Mouse (Mus musculus) ES-E14 (cell line): Measurements from ENCODE around the gene Prkag1. TPM values are rescaled to one million over a fixed set of nuclear protein-coding genes. Genes with fewer than 3 reads are reported as not detected.

ENCODE experiments used
- DNase-seq: peaks from one replicate; pipeline ENCODE4 v3.0.0-alpha.2; 2013; ENCODE audit warnings: low read depth, low spot score
- H3K27ac ChIP-seq: 2 replicates; pipeline ENCODE4 v1.5.1; 2012; ENCODE audit warnings: low read depth, mild to moderate bottlenecking, low read length, moderate library complexity, mixed read lengths; ENCODE audit not compliant: poor library complexity, insufficient read depth, severe bottlenecking
- H3K36me3 ChIP-seq: 2 replicates; pipeline ENCODE4 v1.6.1; 2012; ENCODE audit warnings: mild to moderate bottlenecking, low read length, moderate library complexity, mixed read lengths; ENCODE audit not compliant: control insufficient read depth, poor library complexity, insufficient read depth, severe bottlenecking
- H3K4me1 ChIP-seq, 2 experiments: fragments of 150-350 bp in 1 of 2; sonication (generic) in 1 of 2; 2 replicates each; pipeline ENCODE4 v1.6.1; 2012; ENCODE audit warnings: low read length in 2 of 2, mild to moderate bottlenecking in 1 of 2, mixed read lengths in 1 of 2; ENCODE audit not compliant: control insufficient read depth in 2 of 2, insufficient read depth in 2 of 2, poor library complexity in 1 of 2
- H3K4me3 ChIP-seq, 2 experiments: fragments of 150-350 bp in 1 of 2; sonication (generic) in 1 of 2; 2 replicates each; pipeline ENCODE4 v1.5.1; 2012; ENCODE audit warnings: low read length in 2 of 2, low read depth in 1 of 2, mild to moderate bottlenecking in 1 of 2, mixed read lengths in 1 of 2; ENCODE audit not compliant: insufficient read depth in 1 of 2, poor library complexity in 1 of 2, severe bottlenecking in 1 of 2
- H3K9ac ChIP-seq: 2 replicates; pipeline ENCODE4 v1.6.1; 2012; ENCODE audit warnings: low read depth, mild to moderate bottlenecking, low read length, mixed read lengths; ENCODE audit not compliant: poor library complexity, insufficient read depth, severe bottlenecking
- H3K9me3 ChIP-seq: fragments of 150-350 bp; sonication (generic); 2 replicates; pipeline ENCODE4 v1.6.1; 2012; ENCODE audit warnings: low read depth, mild to moderate bottlenecking, low read length; ENCODE audit not compliant: control insufficient read depth, insufficient read depth
- CHD2 ChIP-seq: IDR thresholded peaks from 2 replicates; pipeline ENCODE4 v1.6.1; 2014; ENCODE audit warnings: mild to moderate bottlenecking, low read depth, low read length, inconsistent platforms
- HCFC1 ChIP-seq: IDR thresholded peaks from 2 replicates; pipeline ENCODE4 v1.6.1; 2012; ENCODE audit warnings: low read length, inconsistent platforms, borderline replicate concordance; ENCODE audit not compliant: insufficient read depth
- MAFK ChIP-seq: IDR thresholded peaks from 2 replicates; pipeline ENCODE4 v1.6.1; 2014; ENCODE audit warnings: mild to moderate bottlenecking, low read depth, low read length, inconsistent platforms; ENCODE audit not compliant: insufficient read depth
- ZC3H11A ChIP-seq: IDR thresholded peaks from 2 replicates; pipeline ENCODE4 v1.6.1; 2012; ENCODE audit warnings: low read depth, mild to moderate bottlenecking, inconsistent platforms, low read length, borderline replicate concordance
- ZNF384 ChIP-seq: IDR thresholded peaks from 2 replicates; pipeline ENCODE4 v1.6.1; 2012; ENCODE audit warnings: low read depth, low read length, inconsistent platforms
- in situ Hi-C, 2 experiments: fragments of 600-800 bp; cut with MboI; formaldehyde crosslinking; loops; one replicate each; pipeline ENCODE4 v1.15.1; 2025; ENCODE audit warnings: low sequenced_read_pairs in 2 of 2, inconsistent platforms in 1 of 2; ENCODE audit not compliant: unreplicated experiment in 2 of 2
- total RNA-seq: library from RNA; depleted of rRNA; stranded (reverse); fragments of 300-350 nt; gene quantifications from 2 replicates; pipeline ENCODE4 v1.2.3, GENCODE M21; 2012

Prkag1 gene
- total RNA-seq, 1 experiment: 54.7 TPM

DNA sequence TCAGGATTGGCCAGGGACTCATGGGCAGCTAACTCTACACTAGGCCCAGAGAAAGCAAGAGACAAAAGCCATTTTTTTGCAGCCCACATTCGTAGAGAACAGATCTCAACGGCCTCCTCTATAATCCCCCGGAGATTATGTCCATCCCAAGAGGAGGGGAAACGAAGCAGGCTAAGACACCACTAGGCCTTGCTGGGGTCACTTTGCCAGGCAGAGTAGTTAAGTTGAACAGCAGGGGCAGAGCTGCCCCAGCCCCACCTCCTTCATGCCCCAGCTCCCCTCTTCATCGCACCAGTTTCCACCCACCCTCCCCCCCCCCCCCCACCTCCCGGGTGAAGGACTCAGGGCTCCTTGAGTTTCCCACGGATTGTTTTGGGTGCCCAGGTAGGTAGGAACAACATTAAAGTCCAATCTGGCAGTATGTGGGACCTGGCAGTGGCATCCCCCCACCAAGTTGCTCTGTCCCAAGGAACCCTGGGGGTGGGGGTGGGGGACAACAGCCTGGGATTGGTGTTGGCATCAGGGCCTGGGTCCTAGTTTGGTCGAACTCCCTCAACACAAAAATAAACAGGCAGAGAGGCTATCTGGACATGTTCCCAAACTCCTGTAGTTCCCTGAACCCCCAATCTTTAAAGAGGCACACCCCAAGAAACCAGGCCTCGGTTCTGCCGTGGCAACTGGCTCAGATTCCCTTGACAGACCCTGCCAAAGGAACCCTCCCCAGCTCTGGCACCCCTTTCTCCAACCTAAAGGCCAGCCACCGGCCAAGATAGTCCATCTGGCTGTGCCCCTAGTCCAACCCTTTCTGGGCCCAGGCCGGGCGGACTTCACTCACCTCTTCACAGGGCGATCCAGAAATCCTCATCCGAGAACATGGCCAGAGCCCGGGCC, 39.1 kb upstream of the Prkag1 start:
- Histone ChIP-seq H3K9ac (peak overlapping the region; percentile 100), H3K36me3 (peaks cover 14% of the 10 kb centered on the region), H3K4me1 (peaks cover 5 to 21% of the 10 kb centered on the region in 2 experiments; a peak in 2 of 4 replicates), H3K9me3 (no peaks in the 10 kb centered on the region), H3K4me3 (peak overlapping the region; percentile 98 to 99), H3K27ac (no peak overlapping the region)
- DNase-seq: no peak
- TF ChIP-seq ZNF384: no peak
- TF ChIP-seq CHD2: no peak
- no peak for TF ChIP-seq HCFC1
- no peak for TF ChIP-seq MAFK
- TF ChIP-seq ZC3H11A: no peak
- in situ Hi-C loops: no loop called here

DNA sequence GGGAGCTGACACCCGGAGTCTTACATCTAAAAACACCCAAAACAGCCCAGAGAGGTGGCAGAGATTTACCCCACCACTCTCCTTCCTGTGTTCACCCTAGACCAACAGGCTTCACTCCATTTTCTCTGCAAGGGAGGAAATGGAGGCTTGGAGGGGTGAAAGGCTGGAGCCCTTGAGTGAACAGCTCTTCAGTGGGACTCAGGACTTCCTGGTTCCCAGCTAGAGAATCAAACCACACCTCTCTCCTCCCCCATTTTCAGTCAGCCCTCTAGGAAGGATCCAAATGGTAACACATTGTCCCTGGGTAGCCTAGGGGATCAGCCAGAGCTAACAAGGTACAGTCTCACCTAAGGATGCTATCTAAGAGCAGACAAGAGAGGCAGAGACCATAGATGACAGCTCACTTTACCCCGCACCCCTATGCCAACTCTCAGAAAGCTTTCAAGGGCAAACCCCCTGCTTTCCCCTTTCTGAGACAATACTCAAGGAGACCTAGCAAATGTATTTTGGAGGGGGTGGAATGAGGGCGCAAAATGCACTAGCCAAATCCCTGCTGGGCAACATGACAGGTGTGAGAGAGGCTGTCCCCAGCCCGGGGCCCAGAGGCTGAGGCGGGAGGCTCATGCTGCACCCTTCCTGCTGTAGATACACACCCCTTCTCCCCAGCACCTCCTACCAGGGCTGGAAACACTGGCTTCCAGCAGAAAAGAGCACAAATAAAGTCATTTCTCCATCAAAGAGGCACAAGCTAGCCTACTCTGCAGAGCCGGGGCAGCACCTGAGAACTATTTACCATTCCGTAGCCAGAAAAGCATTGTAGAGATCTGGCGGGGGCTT, 38.2 kb upstream of the Prkag1 start:
- in situ Hi-C loops: no loop called here
- no peak for DNase-seq
- Histone ChIP-seq H3K9ac (peak overlapping the region; percentile 43), H3K4me3 (peak overlapping the region; percentile 51 to 98), H3K27ac (no peak overlapping the region), H3K36me3 (peaks cover 22% of the 10 kb centered on the region), H3K9me3 (no peaks in the 10 kb centered on the region), H3K4me1 (peaks cover 5 to 21% of the 10 kb centered on the region in 2 experiments; a peak in 2 of 4 replicates)
- no peak for TF ChIP-seq MAFK
- no peak for TF ChIP-seq HCFC1
- TF ChIP-seq ZC3H11A: no peak
- TF ChIP-seq CHD2: no peak
- TF ChIP-seq ZNF384: no peak

DNA sequence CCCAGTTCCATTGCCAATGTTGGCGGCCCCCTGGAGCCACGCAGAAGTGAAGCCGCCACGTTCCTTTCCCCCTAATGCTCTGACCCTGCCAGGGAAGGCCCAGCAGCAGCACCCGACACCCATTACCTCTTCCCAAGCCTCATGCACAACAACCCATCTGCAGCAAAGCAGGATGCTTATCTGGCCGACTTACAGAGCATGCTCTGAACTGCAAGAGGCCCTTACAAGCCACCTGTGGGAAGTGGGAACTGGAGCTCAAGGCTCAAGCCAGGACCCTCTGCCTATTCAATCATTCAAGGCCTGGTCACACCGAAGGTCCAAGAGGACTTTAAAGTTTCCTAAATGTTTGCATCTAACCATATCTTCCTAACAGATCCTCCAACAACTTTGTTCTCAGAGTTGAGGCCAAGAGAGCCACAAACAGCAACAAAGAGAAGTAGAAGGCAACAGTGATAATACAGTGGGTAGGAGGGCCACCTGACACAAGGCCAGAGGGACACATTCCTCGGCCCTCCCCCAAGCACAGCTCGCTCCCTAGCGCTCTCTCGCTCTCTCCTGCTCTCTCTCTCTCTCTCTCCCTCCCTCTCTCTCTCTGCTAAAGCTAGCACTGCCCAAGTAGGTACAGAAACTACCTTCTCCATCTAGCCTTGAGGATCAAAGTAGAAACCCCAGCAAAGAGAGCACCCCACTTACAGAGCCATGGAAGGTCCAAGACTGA, 37.2 kb upstream of the Prkag1 start:
- Histone ChIP-seq H3K9ac (peak overlapping the region; percentile 54; the same call in 1 of the 2 replicates), H3K4me1 (peaks cover 5 to 21% of the 10 kb centered on the region in 2 experiments; a peak in 2 of 4 replicates), H3K4me3 (peak overlapping the region in 1 of 2 experiments; percentile 15; a peak in 1 of 4 replicates), H3K9me3 (no peaks in the 10 kb centered on the region), H3K36me3 (peaks cover 33% of the 10 kb centered on the region), H3K27ac (no peak overlapping the region)
- in situ Hi-C loops: no loop called here
- TF ChIP-seq ZC3H11A (no peak), ZNF384 (no peak), HCFC1 (no peak)
- DNase-seq: no peak

DNA sequence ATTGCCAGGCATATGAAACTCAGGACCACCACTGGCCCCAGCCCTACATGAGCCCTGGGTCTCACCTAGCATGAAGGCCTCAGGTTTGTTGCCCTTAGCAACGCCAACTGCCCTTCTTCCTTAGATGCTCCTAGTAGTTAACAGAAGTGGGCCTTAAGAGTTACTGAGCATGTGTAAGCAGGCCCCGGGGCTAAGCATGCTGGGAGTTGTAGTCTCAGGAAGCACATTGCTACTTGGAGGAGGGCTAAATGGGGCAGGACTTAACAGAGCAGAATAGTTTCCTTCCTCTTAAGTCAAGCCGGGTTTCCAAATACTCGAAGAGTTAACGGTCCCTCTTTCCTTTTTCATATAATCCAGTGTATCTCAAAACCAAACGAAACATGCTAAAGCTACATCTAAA, 36.0 kb upstream of the Prkag1 start:
- no peak for DNase-seq
- peaks cover 45% of the 10 kb centered on the region for H3K36me3 ChIP-seq
- peaks cover 5 to 21% of the 10 kb centered on the region in 2 experiments; a peak in 2 of 4 replicates for H3K4me1 ChIP-seq
- H3K9ac ChIP-seq: no peak overlapping the region
- in situ Hi-C loops: no loop called here
- no peak overlapping the region for H3K27ac ChIP-seq
- H3K4me3 ChIP-seq: no peak overlapping the region
- H3K9me3 ChIP-seq: no peaks in the 10 kb centered on the region
- TF ChIP-seq HCFC1: peak; percentile 88
- no peak for TF ChIP-seq CHD2
- no peak for TF ChIP-seq ZNF384
- TF ChIP-seq MAFK: no peak
